ENCODE assay signal across 21 mouse cellular contexts in the genomic region with DNA sequence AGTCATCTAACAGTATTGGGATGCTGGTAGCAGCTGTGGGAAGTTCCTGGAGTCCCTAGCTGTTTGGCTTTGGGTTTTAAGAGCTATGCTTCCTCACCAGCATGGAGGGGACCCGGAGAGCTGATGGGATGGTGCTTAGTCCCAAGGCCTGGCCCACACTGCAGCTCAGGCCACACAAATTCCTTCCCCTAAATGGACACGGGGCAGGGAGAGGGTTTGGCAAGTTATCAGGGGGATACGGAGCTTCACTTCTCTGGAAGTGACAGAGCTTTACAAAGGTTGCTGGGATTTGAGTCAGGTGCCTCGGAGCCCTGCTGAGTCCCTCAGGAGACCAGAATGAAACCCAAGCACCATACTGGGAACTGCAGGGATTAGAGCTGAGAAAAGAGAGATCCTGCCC. TPM values are rescaled to one million over a fixed set of nuclear protein-coding genes. Genes with fewer than 3 reads are reported as not detected.
DNase-seq lines count a peak whose midpoint lies in the region; ATAC-seq and TF ChIP-seq lines count a peak whose summit lies in the region.
"Had no signal": no experiment of that assay in that cellular context is flagged by ENCODE, and none has a peak within 500 bp of the region (broad histone marks: within the 10 kb centered on the region; RNA-seq: fewer than 3 reads in every experiment).

No protein-coding gene starts in this region.

- no peak for DNase-seq in heart, postnatal 14 days
- no peak for DNase-seq in heart, postnatal 0 days (ENCODE audit: low spot score)
- DNase-seq in heart, postnatal 36 days = no peak
- DNase-seq in left cerebral cortex, adult 18-20 months (ENCODE audit: low spot score in 2 of 2) = no peak
- DNase-seq: adrenal gland, adult 2 months; adrenal gland, postnatal 25 days; cerebellum, adult 18-20 months; cerebellum, adult 9-11 months; cerebellum, postnatal 36 days; forebrain, postnatal 0 days; gastrocnemius, postnatal 36 days; kidney, adult 8-10 months had no signal

- WGBS in heart, embryonic 12.5 days = 25% methylated on average over 4 of the region's 4 CpGs
- 17% methylated on average over 4 of the region's 4 CpGs for WGBS in heart, postnatal 0 days
- 63% methylated on average over 4 of the region's 4 CpGs for WGBS in small intestine, adult 2 months

- TF ChIP-seq POLR2A in small intestine, adult 2 months (IDR thresholded peaks at IDR 0.05; ENCODE audit: low read depth, low read length) = no peak

- peak; percentile 41; the same call in 1 of the 2 replicates for TF ChIP-seq EP300 in heart, postnatal 0 days (IDR thresholded peaks at IDR 0.05; ENCODE audit: low read depth)

- H3K27me3 ChIP-seq in heart, embryonic 12.5 days (replicated peaks) = no peaks in the 10 kb centered on the region
- no peaks in the 10 kb centered on the region for H3K27me3 ChIP-seq in heart, postnatal 0 days (ENCODE audit: control insufficient read depth, insufficient read depth, low read length)
- H3K27me3 ChIP-seq in small intestine, adult 2 months (ENCODE audit: control insufficient read depth, insufficient read depth, low read length) = no peaks in the 10 kb centered on the region

- no peaks in the 10 kb centered on the region for H3K9me3 ChIP-seq in heart, embryonic 12.5 days (replicated peaks)
- H3K9me3 ChIP-seq in heart, postnatal 0 days (replicated peaks; ENCODE audit: control insufficient read depth, low read length) = no peaks in the 10 kb centered on the region
- H3K9me3 ChIP-seq: embryonic facial prominence, embryonic 10.5 days; forebrain, embryonic 13.5 days; hindbrain, embryonic 12.5 days had no signal

- H3K4me2 ChIP-seq in heart, embryonic 12.5 days = no peak overlapping the region
- no peak overlapping the region for H3K4me2 ChIP-seq in heart, postnatal 0 days (ENCODE audit: low read depth, low read length)
- H3K4me2 ChIP-seq: forebrain, embryonic 13.5 days; hindbrain, embryonic 12.5 days had no signal

- no peak for TF ChIP-seq CTCF in heart, postnatal 0 days (IDR thresholded peaks at IDR 0.05; ENCODE audit: low read depth)
- no peak for TF ChIP-seq CTCF in small intestine, adult 2 months (IDR thresholded peaks at IDR 0.05; ENCODE audit: extremely low read depth, insufficient read length, insufficient replicate concordance, low read depth, low read length)

- intact Hi-C loops in heart, postnatal 14 days (cut with DNase I) = no loop called here
- intact Hi-C loops in heart, postnatal 36 days (cut with DNase I) = no loop called here

- 0 out of 2 replicates have a peak overlapping the region, but pooled peaks have one; percentile 18 for H3K27ac ChIP-seq in heart, embryonic 12.5 days (ENCODE audit: poor library complexity, severe bottlenecking)
- H3K27ac ChIP-seq in heart, postnatal 0 days (ENCODE audit: low read depth) = peak overlapping the region; percentile 60
- peak overlapping the region; percentile 38; the same call in 1 of the 2 replicates for H3K27ac ChIP-seq in small intestine, adult 2 months (ENCODE audit: insufficient read depth, low read depth, low read length)
- H3K27ac ChIP-seq: embryonic facial prominence, embryonic 10.5 days; forebrain, embryonic 13.5 days; hindbrain, embryonic 12.5 days had no signal

- H3K4me3 ChIP-seq in heart, embryonic 12.5 days = no peak overlapping the region
- H3K4me3 ChIP-seq in heart, postnatal 0 days (ENCODE audit: low read depth, low read length) = no peak overlapping the region
- H3K4me3 ChIP-seq in small intestine, adult 2 months (ENCODE audit: low read depth, low read length) = no peak overlapping the region
- H3K4me3 ChIP-seq: embryonic facial prominence, embryonic 10.5 days; forebrain, embryonic 13.5 days; hindbrain, embryonic 12.5 days had no signal

- peaks cover 47% of the 10 kb centered on the region for H3K4me1 ChIP-seq in heart, embryonic 12.5 days (replicated peaks)
- peaks cover 27% of the 10 kb centered on the region for H3K4me1 ChIP-seq in heart, postnatal 0 days (ENCODE audit: control insufficient read depth, insufficient read depth)
- peaks cover 2% of the 10 kb centered on the region for H3K4me1 ChIP-seq in small intestine, adult 2 months (ENCODE audit: control insufficient read depth, insufficient read depth, insufficient read length, low read length)

- H3K9ac ChIP-seq in heart, embryonic 12.5 days = no peak overlapping the region
- no peak overlapping the region for H3K9ac ChIP-seq in heart, postnatal 0 days (replicated peaks; ENCODE audit: low read depth, low read length)
- H3K9ac ChIP-seq: forebrain, embryonic 13.5 days; forebrain, postnatal 0 days; hindbrain, embryonic 12.5 days had no signal

- H3K36me3 ChIP-seq in heart, embryonic 12.5 days = no peaks in the 10 kb centered on the region; the same call in 1 of the 2 replicates
- peaks cover 3% of the 10 kb centered on the region; the same call in 1 of the 2 replicates for H3K36me3 ChIP-seq in heart, postnatal 0 days (replicated peaks; ENCODE audit: control insufficient read depth, insufficient read depth, low read length)
- peaks cover 10% of the 10 kb centered on the region for H3K36me3 ChIP-seq in small intestine, adult 2 months (ENCODE audit: control insufficient read depth, insufficient read depth, low read length)
- H3K36me3 ChIP-seq: embryonic facial prominence, embryonic 10.5 days; hindbrain, embryonic 12.5 days had no signal

- no peak for ATAC-seq in heart, embryonic 12.5 days (ENCODE audit: insufficient number of reproducible peaks, low FRiP score)
- ATAC-seq in heart, postnatal 0 days (ENCODE audit: insufficient read depth, low read depth) = peak; percentile 57
- ATAC-seq: forebrain, embryonic 13.5 days; forebrain, postnatal 0 days; hindbrain, embryonic 16.5 days; inflammation-experienced regulatory T-cells, adult 6 months; intestine, postnatal 0 days had no signal

RNA-seq across cellular contexts. Expression of gene Tinagl1, which starts 13.6 kb away (rescaled TPM):
- 46.6 and 49.8 TPM in 2 replicates for polyA plus RNA-seq in heart, embryonic 12.5 days (2016; fragmentation: Nextera tagmentation; extraction: Ambion mirVana)
- total RNA-seq in heart, postnatal 14 days (2021) = 10 to 100 TPM; 67.5 to 74.6 TPM
- 128 and 168 TPM in 2 replicates for total RNA-seq in heart, postnatal 0 days (2014; rRNA removed; ENCODE audit: low replicate concordance)
- polyA plus RNA-seq in heart, postnatal 0 days (2015; fragmentation: Nextera tagmentation; extraction: Ambion mirVana) = 56.1 and 61.3 TPM in 2 replicates
- 10 to 100 TPM; 55.2 to 76.8 TPM for total RNA-seq in heart, postnatal 36 days (2021)
- polyA plus RNA-seq in small intestine, adult 2 months (2012; rRNA removed) = 106 and 109 TPM in 2 replicates
- total RNA-seq in left cerebral cortex, adult 18-20 months (2021) = 10 to 100 TPM; 10.5 to 19.5 TPM
- polyA plus RNA-seq: inflammation-experienced regulatory T-cells, adult 6 months had no signal

RNA-seq across cellular contexts. Expression of gene Hcrtr1, which starts 22.2 kb away (rescaled TPM):
- polyA plus RNA-seq in heart, embryonic 12.5 days (2016; fragmentation: Nextera tagmentation; extraction: Ambion mirVana) = not detected in 2 replicates
- total RNA-seq in heart, postnatal 14 days (2021) = under 1 TPM in 1 of 2 experiments, not detected in 1; 0.12 TPM
- total RNA-seq in heart, postnatal 0 days (2014; rRNA removed; ENCODE audit: low replicate concordance) = not detected in 2 replicates
- not detected in 2 replicates for polyA plus RNA-seq in heart, postnatal 0 days (2015; fragmentation: Nextera tagmentation; extraction: Ambion mirVana)
- not detected for total RNA-seq in heart, postnatal 36 days (2021)
- polyA plus RNA-seq in small intestine, adult 2 months (2012; rRNA removed) = 3.3 and 3.8 TPM in 2 replicates
- total RNA-seq in left cerebral cortex, adult 18-20 months (2021) = 1 to 10 TPM; 1.6 to 2.4 TPM
- total RNA-seq: gastrocnemius, adult 18-20 months; gastrocnemius, postnatal 36 days had no signal
- polyA plus RNA-seq: forebrain, embryonic 13.5 days; inflammation-experienced regulatory T-cells, adult 6 months had no signal

RNA-seq across cellular contexts. Expression of gene Pef1, which starts 59.0 kb away (rescaled TPM):
- 54.3 and 58.3 TPM in 2 replicates for polyA plus RNA-seq in heart, embryonic 12.5 days (2016; fragmentation: Nextera tagmentation; extraction: Ambion mirVana)
- total RNA-seq in heart, postnatal 14 days (2021) = 10 to 100 TPM; 37.6 to 39.1 TPM
- 70.8 and 98.8 TPM in 2 replicates for total RNA-seq in heart, postnatal 0 days (2014; rRNA removed; ENCODE audit: low replicate concordance)
- 49.2 and 50.7 TPM in 2 replicates for polyA plus RNA-seq in heart, postnatal 0 days (2015; fragmentation: Nextera tagmentation; extraction: Ambion mirVana)
- 10 to 100 TPM; 37.5 to 37.6 TPM for total RNA-seq in heart, postnatal 36 days (2021)
- polyA plus RNA-seq in small intestine, adult 2 months (2012; rRNA removed) = 71.6 and 171 TPM in 2 replicates
- total RNA-seq in left cerebral cortex, adult 18-20 months (2021) = 10 to 100 TPM; 79.7 to 82.3 TPM
